Mouse (Mus musculus): ENCODE results near the gene Fbxl3. TPM values are rescaled to one million over a fixed set of nuclear protein-coding genes. Genes with fewer than 3 reads are reported as not detected.

Gene Fbxl3
- polyA plus RNA-seq, 2 experiments = 39.2 to 84.7 TPM

GRCm38 (mm10) chr14:103070790-103071189, 28.6 kb downstream of the Fbxl3 start:
- ATAC-seq (ENCODE audit: low FRiP score, low read depth) = no peak
- no peaks in the 10 kb centered on the region for H3K4me1 ChIP-seq (ENCODE audit: control insufficient read depth, insufficient read depth, low read length)
- H3K9me3 ChIP-seq (ENCODE audit: control insufficient read depth, low read length) = no peaks in the 10 kb centered on the region
- H3K27ac ChIP-seq (replicated peaks; ENCODE audit: low read depth, low read length) = no peak overlapping the region
- peaks cover 19% of the 10 kb centered on the region for H3K36me3 ChIP-seq (ENCODE audit: control insufficient read depth, insufficient read depth, low read length)
- no peak for TF ChIP-seq POLR2A (IDR thresholded peaks at IDR 0.05; ENCODE audit: borderline replicate concordance, extremely low read depth, insufficient read depth, insufficient read length)
- H3K9ac ChIP-seq (ENCODE audit: low read depth, low read length, severe bottlenecking) = peak overlapping the region; percentile 83
- DNase-seq (ENCODE audit: low spot score) = no peak
- peak overlapping the region; percentile 76 for H3K4me2 ChIP-seq (replicated peaks; ENCODE audit: low read depth, low read length, severe bottlenecking)
- no peaks in the 10 kb centered on the region for H3K27me3 ChIP-seq (ENCODE audit: control insufficient read depth, insufficient read depth, low read length)
- peak overlapping the region; percentile 72 for H3K4me3 ChIP-seq (replicated peaks; ENCODE audit: low read length)
- 2% methylated on average over 10 of the region's 10 CpGs for WGBS

GRCm38 (mm10) chr14:103069864-103070611, 29.3 kb downstream of the Fbxl3 start, which contains the start of gene Cln5:
Gene Cln5 (plus strand): TSS chr14:103070216.
- WGBS = under 1% methylated on average over 53 of the region's 65 CpGs

DNA sequence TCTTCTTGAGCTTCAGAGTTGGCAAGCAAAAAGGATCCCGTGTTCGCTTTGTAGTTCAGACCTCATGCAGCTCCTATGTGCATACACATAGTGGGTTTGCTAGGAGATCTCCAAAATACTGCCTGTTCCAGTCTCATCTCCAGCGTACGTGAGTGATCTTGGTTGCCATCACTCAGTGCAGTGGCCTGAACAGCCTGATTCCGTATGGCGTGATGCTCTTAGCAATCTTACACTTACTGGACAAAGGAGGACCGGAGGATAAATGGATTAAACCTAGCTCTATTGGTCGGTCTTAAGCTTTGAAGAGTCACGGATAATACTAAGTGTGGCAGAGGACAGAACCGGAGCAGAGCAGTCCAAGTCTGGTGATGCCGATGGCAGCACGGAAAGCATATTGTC, 29.9 kb downstream of the Fbxl3 start:
- no peak for TF ChIP-seq POLR2A (IDR thresholded peaks at IDR 0.05; ENCODE audit: borderline replicate concordance, extremely low read depth, insufficient read depth, insufficient read length)
- H3K4me2 ChIP-seq (replicated peaks; ENCODE audit: low read depth, low read length, severe bottlenecking) = peak overlapping the region; percentile 76
- ATAC-seq (ENCODE audit: low FRiP score, low read depth) (no peak; the same call in 1 of the 2 replicates), DNase-seq (ENCODE audit: low spot score) (no peak)
- H3K9ac ChIP-seq (ENCODE audit: low read depth, low read length, severe bottlenecking) = peak overlapping the region; percentile 83
- 0 out of 2 replicates have a peak overlapping the region, but pooled peaks have one; percentile 83 for H3K27ac ChIP-seq (replicated peaks; ENCODE audit: low read depth, low read length)
- H3K36me3 ChIP-seq (ENCODE audit: control insufficient read depth, insufficient read depth, low read length) = peaks cover 14% of the 10 kb centered on the region
- WGBS = 20% methylated on average over 12 of the region's 12 CpGs
- no peaks in the 10 kb centered on the region for H3K4me1 ChIP-seq (ENCODE audit: control insufficient read depth, insufficient read depth, low read length)
- peak overlapping the region; percentile 72 for H3K4me3 ChIP-seq (replicated peaks; ENCODE audit: low read length)
- no peaks in the 10 kb centered on the region for H3K27me3 ChIP-seq (ENCODE audit: control insufficient read depth, insufficient read depth, low read length)
- H3K9me3 ChIP-seq (ENCODE audit: control insufficient read depth, low read length) = no peaks in the 10 kb centered on the region

More at GRCm38 (mm10) chr14:103069864-103070611, 29.3 kb downstream of the Fbxl3 start, which contains the start of gene Cln5:
- peak within 1 kb of the TSS; percentile 83 for H3K27ac ChIP-seq (replicated peaks; ENCODE audit: low read depth, low read length)
- H3K36me3 ChIP-seq (ENCODE audit: control insufficient read depth, insufficient read depth, low read length) = peaks cover 19% of the 10 kb centered on the region
- H3K9me3 ChIP-seq (ENCODE audit: control insufficient read depth, low read length) = no peaks in the 10 kb centered on the region
- peak within 1 kb of the TSS; percentile 72 for H3K4me3 ChIP-seq (replicated peaks; ENCODE audit: low read length)
- peak; percentile 71; the same call in 1 of the 2 replicates for TF ChIP-seq POLR2A (IDR thresholded peaks at IDR 0.05; ENCODE audit: borderline replicate concordance, extremely low read depth, insufficient read depth, insufficient read length)
- peak within 1 kb of the TSS; percentile 83 for H3K9ac ChIP-seq (ENCODE audit: low read depth, low read length, severe bottlenecking)
- peak; percentile 92 for DNase-seq (ENCODE audit: low spot score)
- no peaks in the 10 kb centered on the region for H3K27me3 ChIP-seq (ENCODE audit: control insufficient read depth, insufficient read depth, low read length)
- no peaks in the 10 kb centered on the region for H3K4me1 ChIP-seq (ENCODE audit: control insufficient read depth, insufficient read depth, low read length)
- peak within 1 kb of the TSS; percentile 76 for H3K4me2 ChIP-seq (replicated peaks; ENCODE audit: low read depth, low read length, severe bottlenecking)
- peak; percentile 95 for ATAC-seq (ENCODE audit: low FRiP score, low read depth)

GRCm38 (mm10) chr14:103065294-103066167, 33.8 kb downstream of the Fbxl3 start:
- 15% methylated on average over 10 of the region's 10 CpGs for WGBS
- TF ChIP-seq POLR2A (IDR thresholded peaks at IDR 0.05; ENCODE audit: borderline replicate concordance, extremely low read depth, insufficient read depth, insufficient read length) = no peak
- no peak overlapping the region for H3K4me2 ChIP-seq (replicated peaks; ENCODE audit: low read depth, low read length, severe bottlenecking)

GRCm38 (mm10) chr14:103059495-103059894, 39.9 kb downstream of the Fbxl3 start:
- H3K4me1 ChIP-seq (ENCODE audit: control insufficient read depth, insufficient read depth, low read length) = no peaks in the 10 kb centered on the region
- 89% methylated on average over 10 of the region's 10 CpGs for WGBS
- no peak for TF ChIP-seq POLR2A (IDR thresholded peaks at IDR 0.05; ENCODE audit: borderline replicate concordance, extremely low read depth, insufficient read depth, insufficient read length)

More at GRCm38 (mm10) chr14:103065294-103066167, 33.8 kb downstream of the Fbxl3 start:
- Histone ChIP-seq H3K36me3 (ENCODE audit: control insufficient read depth, insufficient read depth, low read length) (no peaks in the 10 kb centered on the region), H3K27me3 (ENCODE audit: control insufficient read depth, insufficient read depth, low read length) (no peaks in the 10 kb centered on the region), H3K9ac (ENCODE audit: low read depth, low read length, severe bottlenecking) (no peak overlapping the region), H3K27ac (replicated peaks; ENCODE audit: low read depth, low read length) (no peak overlapping the region), H3K9me3 (ENCODE audit: control insufficient read depth, low read length) (no peaks in the 10 kb centered on the region), H3K4me3 (replicated peaks; ENCODE audit: low read length) (no peak overlapping the region), H3K4me1 (ENCODE audit: control insufficient read depth, insufficient read depth, low read length) (no peaks in the 10 kb centered on the region)
- peak; percentile 78 for DNase-seq (ENCODE audit: low spot score)
- ATAC-seq (ENCODE audit: low FRiP score, low read depth) = no peak

More at GRCm38 (mm10) chr14:103059495-103059894, 39.9 kb downstream of the Fbxl3 start:
- DNase-seq (ENCODE audit: low spot score) (no peak), ATAC-seq (ENCODE audit: low FRiP score, low read depth) (no peak)
- Histone ChIP-seq H3K27ac (replicated peaks; ENCODE audit: low read depth, low read length) (no peak overlapping the region), H3K27me3 (ENCODE audit: control insufficient read depth, insufficient read depth, low read length) (no peaks in the 10 kb centered on the region), H3K9ac (ENCODE audit: low read depth, low read length, severe bottlenecking) (no peak overlapping the region), H3K4me3 (replicated peaks; ENCODE audit: low read length) (no peak overlapping the region), H3K9me3 (ENCODE audit: control insufficient read depth, low read length) (no peaks in the 10 kb centered on the region), H3K36me3 (ENCODE audit: control insufficient read depth, insufficient read depth, low read length) (no peaks in the 10 kb centered on the region), H3K4me2 (replicated peaks; ENCODE audit: low read depth, low read length, severe bottlenecking) (no peak overlapping the region)
